Mouse (Mus musculus): ENCODE results near the gene Pde10a.
"Not testable (repeated sequence)": the region's sequence is repeated elsewhere in the genome, so short reads cannot be mapped to it uniquely, and the experiment has no call there.

Gene Pde10a

DNA sequence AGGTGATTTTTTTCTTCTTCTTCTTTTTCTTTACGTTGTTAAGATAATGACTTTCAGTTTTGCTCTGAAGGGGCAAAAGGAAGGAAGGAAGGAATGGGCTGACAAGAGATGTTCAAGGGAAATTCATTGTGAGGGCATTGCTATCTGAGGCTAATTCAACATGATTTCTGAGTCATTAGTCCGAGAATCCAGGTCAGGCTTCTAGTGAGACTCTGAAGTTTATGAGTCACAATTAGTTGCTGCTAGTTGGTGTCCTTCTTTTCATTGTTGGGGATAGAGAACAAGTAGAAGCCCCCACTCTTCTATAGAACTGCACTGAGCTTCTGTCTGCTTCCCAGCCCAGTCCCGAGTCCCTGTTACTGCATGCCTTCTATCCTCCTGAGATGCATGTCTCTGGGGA, 116.3 kb downstream of the Pde10a start:
- DNase-seq (ENCODE audit: extremely low spot score, low read depth, low spot score), result no peak

DNA sequence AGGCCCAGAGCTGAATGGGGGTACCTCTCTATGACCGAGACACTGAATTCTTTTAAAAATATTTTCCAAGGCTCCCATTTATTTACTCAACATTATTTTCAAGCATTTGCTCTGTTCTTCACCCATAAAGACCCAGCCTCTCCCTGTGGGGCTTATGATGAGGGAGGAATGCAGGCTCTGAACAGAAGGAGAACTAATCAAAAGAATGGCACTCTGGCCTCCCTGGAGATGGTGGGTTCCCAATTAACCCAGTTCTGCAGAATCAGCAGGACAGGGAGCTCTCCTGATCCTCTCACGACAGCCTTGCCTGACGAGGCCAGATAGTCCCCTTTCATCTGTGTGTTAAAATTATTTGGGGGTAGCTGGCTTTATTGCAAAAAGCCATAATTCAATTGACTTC, 117.2 kb downstream of the Pde10a start:
- DNase-seq (ENCODE audit: extremely low spot score, low read depth, low spot score), result no peak

DNA sequence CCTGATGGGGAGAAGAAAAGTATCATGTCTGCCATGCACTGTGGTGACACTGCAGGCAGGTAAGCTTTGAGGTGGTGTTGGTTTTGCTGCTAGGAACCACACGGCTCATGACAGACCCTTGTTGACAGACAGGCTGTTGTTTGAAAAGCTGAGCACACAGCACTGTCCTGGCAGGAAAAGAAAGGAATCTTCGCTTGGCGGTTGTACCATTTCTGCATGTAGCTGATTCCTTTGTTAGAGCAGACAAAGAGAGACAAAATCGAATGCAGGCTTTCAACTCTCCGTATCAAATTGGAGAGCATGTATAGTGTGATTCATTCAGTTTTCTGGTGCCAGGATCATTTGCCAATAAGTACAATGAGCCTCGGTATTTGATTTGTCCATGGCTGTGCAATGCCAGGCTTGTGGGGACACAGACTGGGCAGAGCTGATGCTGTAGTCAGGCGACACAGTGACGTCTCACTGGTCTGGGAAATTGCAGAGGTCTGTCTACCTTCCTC, 122.2 kb downstream of the Pde10a start:
- DNase-seq (ENCODE audit: extremely low spot score, low read depth, low spot score), result no peak

DNA sequence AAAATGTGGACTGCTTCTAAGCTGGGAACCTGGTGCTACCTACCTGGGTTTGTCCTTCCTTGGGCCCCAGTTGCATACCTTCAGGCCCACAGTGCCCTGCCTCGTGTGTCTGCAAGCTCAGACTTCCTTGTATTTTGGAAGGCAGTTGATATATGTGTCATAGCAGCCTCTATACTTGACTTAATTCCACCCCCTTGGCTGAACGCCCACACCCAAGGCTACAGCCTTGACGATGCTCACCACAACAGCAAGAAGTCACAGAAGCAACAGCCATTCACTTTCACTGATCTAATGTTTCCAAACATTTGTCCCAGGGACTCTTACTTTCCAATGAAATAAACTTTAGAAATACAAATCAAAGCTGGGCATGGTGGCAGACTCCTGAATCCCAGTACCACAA, 123.1 kb downstream of the Pde10a start:
- DNase-seq (ENCODE audit: extremely low spot score, low read depth, low spot score), result no peak

DNA sequence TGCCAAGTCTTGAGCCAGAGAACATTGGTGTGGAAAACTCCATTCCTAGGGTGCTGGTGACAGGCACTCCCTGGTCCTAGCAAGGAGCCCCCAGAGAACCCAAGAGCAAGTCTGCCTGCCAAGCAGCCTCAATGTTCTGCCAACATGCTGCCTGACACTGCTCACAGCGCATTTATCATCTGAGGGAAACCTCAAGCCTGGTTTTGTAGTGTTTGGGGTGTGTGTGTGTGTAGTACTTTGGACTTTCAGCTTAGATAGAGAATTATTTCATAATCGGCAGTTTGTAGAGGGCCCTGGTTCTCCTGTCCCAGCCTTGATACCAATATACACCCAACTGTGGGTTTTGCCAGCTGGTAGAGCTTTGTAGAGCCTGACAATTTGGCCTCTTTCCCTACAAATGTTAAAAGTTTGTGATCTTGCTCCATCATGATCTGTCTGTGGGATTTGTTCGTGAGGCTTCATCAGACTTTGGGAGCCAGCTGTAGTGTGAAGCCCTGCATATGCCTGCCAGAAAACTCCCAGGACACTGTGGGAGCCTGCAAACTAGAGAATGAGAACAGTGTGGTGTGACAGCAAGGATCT, 127.6 kb downstream of the Pde10a start:
- DNase-seq (ENCODE audit: extremely low spot score, low read depth, low spot score), result no peak

DNA sequence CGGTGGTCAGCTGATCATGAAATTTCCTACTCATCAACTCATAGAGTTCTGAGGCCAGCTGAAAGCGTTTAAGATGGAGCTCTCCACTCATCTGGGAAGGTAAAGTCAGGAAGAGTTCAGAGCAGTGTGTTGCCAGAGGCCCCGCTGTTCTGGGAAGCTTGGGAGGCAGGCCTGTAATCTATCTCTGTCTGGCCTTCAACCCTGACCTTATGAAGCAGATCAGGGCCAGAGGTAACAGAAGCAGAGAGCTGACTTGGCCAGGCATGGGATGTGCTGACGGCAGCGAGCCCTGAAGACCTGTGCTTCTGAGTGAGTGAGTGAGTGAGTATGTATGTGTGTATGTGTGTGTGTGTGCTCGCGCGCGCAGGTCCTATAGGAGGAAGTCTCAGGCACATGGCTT, 132.5 kb downstream of the Pde10a start:
- no peak for DNase-seq (ENCODE audit: extremely low spot score, low read depth, low spot score)

DNA sequence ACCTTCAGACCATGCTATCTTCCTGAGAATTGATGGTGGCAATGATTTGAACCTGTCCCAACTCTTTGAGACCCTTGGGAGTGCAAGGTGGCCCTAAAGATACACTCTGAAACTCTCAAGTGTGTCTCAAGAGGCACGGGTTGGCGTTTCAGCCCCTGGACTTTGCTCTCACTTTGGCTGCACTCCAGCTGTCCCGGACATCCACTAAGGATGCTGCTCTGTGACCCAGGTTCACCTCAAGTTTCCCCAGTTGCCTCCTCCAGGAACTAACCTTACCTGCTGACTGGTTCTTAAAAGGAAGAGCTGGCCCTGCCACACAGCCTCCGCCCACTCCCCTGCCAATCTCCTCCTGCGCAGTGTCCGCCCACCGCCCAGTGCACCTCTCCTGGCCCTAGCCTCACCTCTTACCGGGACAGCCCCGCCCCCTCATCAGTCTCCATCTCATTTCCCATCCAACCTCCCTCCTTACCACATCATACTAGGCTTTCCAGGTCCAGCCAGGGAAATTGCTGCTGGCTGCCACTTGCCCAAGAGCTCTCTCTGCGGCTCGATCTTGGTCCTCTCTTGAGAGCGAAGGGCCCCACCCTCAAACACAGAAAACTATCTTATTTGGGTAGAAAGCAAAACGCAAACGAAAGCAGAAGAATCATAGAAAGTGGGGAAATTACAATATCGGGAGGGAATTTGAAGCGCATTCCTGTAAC, 133.7 kb downstream of the Pde10a start:
- DNase-seq (ENCODE audit: extremely low spot score, low read depth, low spot score), result no peak

DNA sequence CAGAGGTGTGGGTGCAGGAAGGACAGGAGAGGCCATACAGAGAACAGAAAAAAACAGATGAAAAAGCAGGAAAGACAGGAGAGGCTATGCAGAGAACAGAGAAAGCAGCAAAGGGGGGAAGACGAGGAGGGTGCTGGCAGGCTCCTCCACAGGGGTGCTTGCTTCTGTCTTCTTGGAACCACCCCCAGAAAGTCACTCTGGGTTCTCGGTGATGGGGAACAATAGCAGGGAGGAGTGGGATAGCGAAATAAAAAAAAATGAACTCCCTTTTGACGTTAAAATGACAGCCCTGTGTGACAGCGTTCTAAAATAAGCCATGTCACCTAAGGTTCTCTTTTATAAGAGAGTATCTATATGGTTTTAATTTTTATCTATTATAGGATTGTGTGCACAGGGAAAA, 141.7 kb downstream of the Pde10a start:
- no peak for DNase-seq (ENCODE audit: extremely low spot score, low read depth, low spot score)

DNA sequence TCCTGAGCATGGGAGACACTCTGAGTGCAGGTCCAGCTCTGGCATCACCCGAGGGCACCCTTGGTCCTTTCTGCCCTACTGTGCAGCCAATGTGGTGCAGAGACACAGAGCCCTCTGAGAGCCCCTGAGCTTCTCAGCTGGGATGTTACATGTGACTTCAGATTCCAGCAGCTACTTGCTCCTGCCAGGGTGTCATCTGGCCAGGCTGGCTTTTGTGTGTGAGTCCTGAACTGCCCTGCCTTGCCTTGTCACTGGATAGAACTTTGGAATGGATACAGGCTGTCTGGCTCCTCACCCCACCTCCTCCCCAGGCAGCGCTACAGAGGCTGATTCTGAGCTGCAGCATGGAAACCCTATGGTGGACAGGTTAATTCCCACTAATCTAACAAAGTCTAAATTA, 149.5 kb downstream of the Pde10a start:
- DNase-seq (ENCODE audit: extremely low spot score, low read depth, low spot score), result no peak

DNA sequence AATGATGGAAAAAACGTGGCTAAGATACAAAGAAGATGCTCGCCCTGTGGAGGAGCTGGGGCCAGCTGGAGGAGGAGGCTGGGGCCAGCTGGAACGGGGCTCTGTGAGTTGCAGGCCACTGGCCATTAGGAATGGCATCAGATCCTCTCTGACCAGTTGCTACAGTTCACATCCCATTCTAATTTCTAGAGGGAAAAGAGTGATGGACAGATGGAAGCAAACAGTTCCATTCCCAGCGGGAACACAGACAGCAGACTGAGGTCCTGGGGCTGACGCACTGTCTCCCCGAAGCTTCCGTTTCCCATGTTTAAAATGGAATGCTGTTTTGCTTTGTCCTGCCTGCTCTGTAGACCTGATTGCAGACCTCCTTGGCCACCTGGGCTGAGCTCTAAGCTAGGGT, 161.2 kb downstream of the Pde10a start:
- no peak for DNase-seq (ENCODE audit: extremely low spot score, low read depth, low spot score)

DNA sequence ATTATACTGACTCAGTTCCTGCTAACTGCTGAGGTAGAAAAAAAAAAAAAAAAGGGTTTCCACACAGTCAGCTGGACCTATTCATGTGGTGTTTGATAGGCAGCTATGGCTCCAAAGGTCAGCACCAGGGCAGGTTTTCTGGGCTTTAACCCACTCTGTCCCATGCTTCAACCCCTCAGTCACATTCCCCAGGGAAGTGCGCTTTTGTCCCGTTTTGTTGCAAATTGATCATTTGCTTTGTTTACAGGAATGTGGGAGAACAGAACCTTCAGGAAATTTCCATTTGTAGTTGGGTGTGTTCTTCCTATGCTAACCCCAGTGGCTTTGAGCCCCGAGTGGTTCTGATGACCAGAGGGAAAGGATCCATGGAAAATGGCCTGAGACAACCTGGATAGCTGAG, 162.9 kb downstream of the Pde10a start:
- no peak for DNase-seq (ENCODE audit: extremely low spot score, low read depth, low spot score)

DNA sequence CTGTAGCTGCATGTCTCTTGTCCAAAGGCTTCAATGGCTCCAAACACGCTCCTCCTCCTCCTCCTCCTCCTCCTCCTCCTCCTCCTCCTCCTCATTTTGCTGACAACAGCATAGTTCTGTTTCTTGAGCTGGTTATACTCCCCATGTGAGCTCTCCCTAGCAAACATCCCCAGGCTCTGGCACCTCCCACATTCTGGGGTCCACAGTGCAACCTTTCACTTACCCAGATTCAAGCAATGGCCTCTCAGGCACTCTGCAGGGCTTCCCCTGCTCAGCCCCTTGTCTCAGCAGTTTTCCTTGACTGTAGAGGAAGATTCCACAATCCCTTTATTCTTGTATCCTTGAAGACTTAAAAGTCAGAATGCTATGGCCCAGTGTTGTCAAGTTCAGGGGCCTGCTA, 173.1 kb downstream of the Pde10a start:
- DNase-seq (ENCODE audit: extremely low spot score, low read depth, low spot score), result no peak

DNA sequence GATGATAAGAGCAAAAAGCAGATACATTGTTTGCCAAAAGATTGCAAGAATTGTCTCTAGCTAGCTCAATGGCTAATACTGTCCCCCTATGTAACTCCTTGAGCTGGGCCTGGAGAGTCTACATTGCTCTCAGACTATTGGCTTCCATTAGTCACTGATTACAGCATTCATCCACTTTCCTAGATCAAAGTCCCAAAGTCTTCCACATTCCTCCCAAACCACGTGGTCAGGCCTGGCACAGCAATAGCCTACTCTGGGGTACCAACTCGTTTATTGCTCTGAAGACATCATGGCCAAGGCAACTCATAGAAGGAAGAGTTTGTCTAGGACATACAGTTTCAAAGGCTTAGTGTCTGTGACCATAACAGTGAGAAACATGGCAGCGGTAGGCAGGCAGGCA, 173.6 kb downstream of the Pde10a start:
- DNase-seq (ENCODE audit: extremely low spot score, low read depth, low spot score), result no peak

DNA sequence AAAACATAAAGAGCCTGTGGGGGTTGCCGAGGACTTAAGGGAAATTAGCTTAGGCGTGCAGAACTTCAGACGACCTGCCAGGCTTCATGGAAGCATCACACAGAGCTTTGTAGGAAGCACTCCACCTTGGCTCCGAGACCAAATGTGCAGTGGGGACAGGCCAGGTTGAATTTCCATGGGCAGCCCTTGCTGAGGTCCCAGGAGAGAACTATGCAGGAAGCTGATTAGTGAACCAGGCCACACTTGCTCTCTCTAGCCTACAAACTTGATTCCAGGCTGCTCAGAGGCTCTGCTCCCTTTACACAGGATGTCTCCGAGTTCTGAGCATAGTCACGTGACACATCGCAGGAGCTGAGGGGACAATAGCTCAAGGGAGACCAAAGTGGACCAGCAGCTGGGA, 175.9 kb downstream of the Pde10a start:
- no peak for DNase-seq (ENCODE audit: extremely low spot score, low read depth, low spot score)

DNA sequence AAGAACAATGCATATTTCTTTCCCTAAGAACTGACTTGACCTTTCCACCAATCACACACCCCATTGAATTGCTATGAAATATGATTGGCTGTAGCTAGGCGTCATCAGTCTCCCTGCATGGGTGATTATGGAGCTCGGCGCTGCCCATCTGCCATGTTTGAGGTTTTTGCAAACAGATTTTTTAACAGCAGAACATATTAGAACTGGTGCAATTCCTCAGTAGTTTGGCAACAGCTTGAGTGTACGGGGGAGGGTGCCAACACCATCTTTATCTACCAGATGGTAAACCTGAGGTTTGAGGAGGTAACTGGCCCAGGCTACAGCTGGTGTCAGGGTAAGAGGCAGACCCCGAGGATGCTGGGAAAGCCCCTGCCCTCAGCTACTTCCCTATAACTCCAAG, 177.3 kb downstream of the Pde10a start:
- no peak for DNase-seq (ENCODE audit: extremely low spot score, low read depth, low spot score)

DNA sequence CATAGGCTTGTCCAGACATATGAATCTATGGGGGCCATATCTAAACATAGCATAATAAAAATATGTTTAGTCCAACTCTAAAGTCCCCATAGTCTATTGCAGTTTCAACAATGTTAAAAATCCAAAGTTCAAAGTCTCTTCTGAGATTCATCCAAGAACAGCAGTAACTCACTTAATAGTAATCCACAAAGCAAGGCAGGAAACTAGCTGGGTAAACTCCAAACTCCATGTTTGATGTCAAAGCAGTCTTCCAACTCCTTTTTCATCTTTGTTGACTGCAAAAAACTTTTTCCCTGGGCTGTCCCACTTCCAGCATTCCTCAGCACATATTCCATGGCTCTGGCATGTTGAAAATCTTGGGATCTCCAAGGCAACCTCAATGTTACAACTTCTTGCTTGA, 182.8 kb downstream of the Pde10a start:
- DNase-seq (ENCODE audit: extremely low spot score, low read depth, low spot score), result no peak

DNA sequence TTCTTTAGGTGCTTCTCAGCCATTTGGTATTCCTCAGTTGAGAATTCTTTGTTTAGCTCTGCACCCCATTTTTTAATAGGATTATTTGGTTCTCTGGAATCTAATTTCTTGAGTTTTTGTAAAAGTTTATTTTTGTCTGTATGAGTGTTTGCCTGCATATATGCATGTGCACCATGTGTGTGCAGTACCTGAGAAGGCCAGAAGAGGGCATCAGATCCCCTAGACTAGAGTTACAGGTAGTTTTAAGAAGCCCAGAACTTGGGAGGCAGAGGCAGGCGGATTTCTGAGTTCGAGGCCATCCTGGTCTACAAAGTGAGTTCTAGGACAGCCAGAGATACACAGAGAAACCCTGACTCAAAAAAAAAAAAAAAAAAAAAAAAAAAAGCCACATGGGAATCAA, 187.6 kb downstream of the Pde10a start:
- DNase-seq (ENCODE audit: extremely low spot score, low read depth, low spot score), result not testable (repeated sequence)

DNA sequence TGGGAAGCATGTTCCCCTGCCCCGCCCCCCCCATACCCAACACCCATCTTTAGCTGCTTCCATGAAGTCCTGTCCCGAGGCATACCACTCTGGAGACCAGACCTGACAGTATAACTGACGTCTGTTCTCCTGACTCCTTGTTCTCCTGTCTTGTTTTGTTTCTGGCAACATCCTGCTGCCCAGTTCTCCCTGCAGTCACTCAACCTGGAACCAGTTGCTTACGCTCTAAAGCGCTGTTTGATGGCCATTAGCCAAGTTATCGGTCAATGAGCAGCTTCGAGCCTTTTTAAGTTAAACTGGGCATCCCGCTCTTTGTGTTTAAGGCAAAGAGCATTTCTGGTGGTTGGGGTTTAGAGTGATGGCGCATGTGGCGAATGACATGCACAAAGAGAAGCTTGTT, 195.8 kb downstream of the Pde10a start:
- DNase-seq (ENCODE audit: extremely low spot score, low read depth, low spot score), result no peak

DNA sequence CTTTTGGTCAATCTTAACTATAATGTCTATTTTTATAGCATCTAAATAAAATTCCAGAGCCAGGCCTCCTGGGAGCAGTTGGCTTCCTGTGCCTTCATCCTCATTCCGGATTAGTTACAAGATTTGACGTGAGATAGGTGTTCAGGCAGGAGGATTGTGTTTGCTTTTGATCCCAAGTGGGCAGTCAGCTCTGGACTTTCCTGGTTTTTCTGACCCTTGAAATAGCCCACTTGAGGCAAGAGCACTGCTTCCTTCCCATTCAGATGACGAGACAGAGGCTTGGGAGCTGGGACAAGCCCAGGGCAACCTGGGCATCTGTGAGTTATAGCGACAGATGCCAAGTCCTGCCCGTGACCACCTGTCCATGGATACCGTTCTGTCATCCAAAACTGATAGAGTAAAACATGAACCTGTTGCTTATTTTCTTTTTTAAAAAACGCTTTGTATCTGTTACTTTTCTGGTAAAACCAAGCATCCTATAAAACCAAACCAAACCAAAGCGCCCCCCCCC, 199.3 kb downstream of the Pde10a start:
- no peak for DNase-seq (ENCODE audit: extremely low spot score, low read depth, low spot score)

DNA sequence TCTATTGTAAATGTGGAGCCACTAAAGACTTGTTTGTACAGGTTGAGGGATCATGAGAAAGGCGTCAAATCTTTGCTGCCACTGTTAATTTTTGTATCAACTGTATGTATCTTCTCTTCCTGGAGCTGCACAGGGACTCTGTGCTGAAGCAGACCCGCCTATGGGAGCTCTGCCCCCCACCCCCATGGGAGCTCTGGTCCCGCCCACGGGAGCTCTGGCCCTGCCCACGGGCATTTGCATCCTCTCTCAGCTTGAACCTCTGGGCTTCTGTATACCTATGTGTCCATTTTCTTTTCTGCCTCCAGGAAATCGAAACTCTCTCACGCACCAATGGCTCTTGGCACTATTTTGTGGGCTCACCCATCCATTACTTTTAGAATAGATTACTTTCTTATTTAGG, 203.5 kb downstream of the Pde10a start:
- DNase-seq (ENCODE audit: extremely low spot score, low read depth, low spot score), result no peak

DNA sequence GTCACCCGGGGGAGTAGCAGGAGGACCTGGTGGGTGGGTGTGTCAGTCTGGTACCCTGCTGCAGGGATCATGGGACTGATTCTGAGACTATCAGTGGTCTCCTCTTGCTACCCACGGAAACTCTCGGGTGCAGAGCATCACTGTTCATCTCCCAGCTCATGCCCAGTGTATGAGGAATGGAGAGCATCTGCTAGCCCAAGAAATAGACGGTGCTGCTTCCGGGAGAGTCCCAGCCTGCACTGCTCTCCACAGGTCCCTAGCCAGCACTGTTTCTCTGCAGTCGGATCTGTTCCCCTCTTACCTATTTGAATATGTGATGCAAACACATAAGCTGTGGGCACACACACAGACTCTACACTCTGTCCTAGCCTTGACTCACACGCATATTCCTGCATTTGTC, 204.6 kb downstream of the Pde10a start:
- DNase-seq (ENCODE audit: extremely low spot score, low read depth, low spot score), result no peak

DNA sequence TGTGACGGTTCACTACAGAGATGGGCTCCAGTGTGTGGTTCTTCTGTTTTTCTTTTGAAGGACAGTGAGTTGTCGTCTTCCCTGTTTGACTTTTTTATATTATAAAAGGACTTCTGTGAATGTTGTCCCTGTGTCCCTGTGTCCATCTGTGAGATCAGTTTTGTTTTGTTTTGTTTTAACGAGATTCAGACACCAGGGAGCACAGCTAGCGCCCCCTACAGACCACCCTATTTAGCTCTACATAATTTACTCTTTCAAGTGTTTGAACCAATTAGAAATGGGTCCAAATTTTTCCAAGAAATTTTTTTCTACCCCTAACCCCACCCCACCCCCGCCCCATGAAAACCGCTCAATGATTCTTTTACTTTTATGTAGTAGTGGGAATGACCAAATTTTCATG, 205.9 kb downstream of the Pde10a start:
- DNase-seq (ENCODE audit: extremely low spot score, low read depth, low spot score), result no peak

DNA sequence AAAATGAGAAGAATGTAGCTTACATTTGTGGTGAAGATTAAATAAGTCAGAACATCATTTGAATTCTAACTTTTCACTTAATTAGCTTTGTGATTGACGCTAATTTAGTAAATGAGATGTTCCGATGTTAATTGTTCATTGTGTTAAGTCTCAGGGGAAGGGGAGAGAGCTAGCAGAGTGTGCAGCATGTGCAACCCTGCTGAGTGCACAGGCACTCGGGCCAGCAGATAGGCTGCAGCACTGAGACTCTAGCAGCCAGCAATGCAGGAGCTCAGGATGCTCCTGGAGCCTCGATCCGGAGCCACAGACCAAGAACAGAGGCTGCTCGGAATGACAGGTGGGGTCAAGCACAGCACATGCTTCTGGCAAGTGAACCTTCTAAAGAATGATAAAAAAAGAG, 211.1 kb downstream of the Pde10a start:
- DNase-seq (ENCODE audit: extremely low spot score, low read depth, low spot score), result no peak
